Mouse (Mus musculus): ENCODE data around the gene Gm10272.

GRCm38 (mm10) chr10:77724855-77725254 lies 18.4 kb downstream of the Gm10272 start:
- TF ChIP-seq POLR2A (IDR thresholded peaks at IDR 0.05; ENCODE audit: insufficient read depth, low read depth, low read length): no peak
- TF ChIP-seq CTCF (IDR thresholded peaks at IDR 0.05): no peak
